Mouse (Mus musculus) kidney, embryonic 16.5 days (tissue): Measurements from ENCODE around the gene Tmem175. TPM values are rescaled to one million over a fixed set of nuclear protein-coding genes. Genes with fewer than 3 reads are reported as not detected.

Experiments used
- ATAC-seq: fragments of 200-750 bp; cut with Nextera tagmentation; 2 replicates; pipeline ENCODE4 v1.8.0; 2017; ENCODE audit warnings: moderate TSS enrichment; ENCODE audit not compliant: low FRiP score, low TSS enrichment
- H3K27ac ChIP-seq: fragments of 300-500 bp; sonication (generic); 2 replicates; pipeline ENCODE4 v1.5.1; 2014; ENCODE audit warnings: low read length
- H3K27me3 ChIP-seq: fragments of 300-500 bp; sonication (generic); 2 replicates; pipeline ENCODE4 v1.6.1; 2014; ENCODE audit warnings: low read length, control low read depth, mixed read lengths; ENCODE audit not compliant: insufficient read depth
- H3K36me3 ChIP-seq: fragments of 300-500 bp; sonication (generic); 2 replicates; pipeline ENCODE4 v1.6.1; 2014; ENCODE audit warnings: low read length, control low read depth, mixed read lengths; ENCODE audit not compliant: insufficient read depth
- H3K4me1 ChIP-seq: fragments of 300-500 bp; sonication (generic); 2 replicates; pipeline ENCODE4 v1.6.1; 2014; ENCODE audit warnings: low read length, control low read depth, mixed read lengths; ENCODE audit not compliant: insufficient read depth
- H3K4me2 ChIP-seq: fragments of 300-500 bp; sonication (generic); replicated peaks from 2 replicates; pipeline ENCODE4 v1.6.1; 2014; ENCODE audit warnings: low read depth, low read length
- H3K4me3 ChIP-seq: fragments of 300-500 bp; sonication (generic); 2 replicates; pipeline ENCODE4 v1.5.1; 2014; ENCODE audit warnings: mild to moderate bottlenecking, low read length
- H3K9ac ChIP-seq: fragments of 300-500 bp; sonication (generic); replicated peaks from 2 replicates; pipeline ENCODE4 v1.6.1; 2014; ENCODE audit warnings: low read length
- H3K9me3 ChIP-seq: fragments of 300-500 bp; sonication (generic); 2 replicates; pipeline ENCODE4 v1.6.1; 2016; ENCODE audit warnings: low read length, control low read depth
- WGBS: fragments of 180-500 bp; shearing (Covaris S2); extraction: QIAGEN DNeasy Blood & Tissue Kit; methylation state at CpG from one replicate; pipeline ENCODE4 v1.1.7; 2014; 5-methylcytosine and 5-hydroxymethylcytosine counted together
- polyA plus RNA-seq: library from polyadenylated mRNA; unstranded; fragments of >200 nt; fragmentation: Nextera tagmentation; extraction: Ambion mirVana; gene quantifications from 2 replicates; pipeline ENCODE4 v1.2.1, GENCODE M21; 2015

Gene Tmem175
- polyA plus RNA-seq, 1 experiment from 2014 or later = 32.7 TPM

DNA sequence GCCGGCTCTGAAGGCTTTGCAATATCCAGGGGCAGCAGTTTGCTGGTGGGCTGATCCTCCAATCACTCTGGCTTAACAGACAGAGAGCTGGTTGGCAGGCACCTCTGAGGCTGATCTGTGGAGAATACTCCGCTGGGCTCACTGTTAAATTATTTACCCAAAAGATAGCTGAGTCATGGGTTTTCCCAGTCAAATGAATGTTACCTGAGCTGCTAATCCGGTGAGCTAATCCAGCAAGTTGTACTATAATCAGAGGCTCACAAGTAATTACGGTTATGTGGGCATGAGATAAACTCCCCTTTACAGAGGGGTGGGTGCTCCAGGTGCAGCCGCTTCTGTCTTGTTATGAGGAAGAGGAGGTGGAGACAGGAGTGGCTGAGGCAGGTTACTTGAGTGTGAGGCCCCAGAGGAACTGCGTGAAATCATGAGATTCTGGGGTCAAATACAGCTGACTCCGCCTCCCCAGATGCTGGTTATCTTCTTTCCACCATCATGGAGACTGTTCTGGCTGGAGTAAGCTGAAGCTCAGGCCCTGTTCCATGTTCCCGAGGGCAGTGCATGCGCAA, 45.8 kb downstream of the Tmem175 start, which contains the start of gene Slc26a1:
TSS of gene Slc26a1 (minus strand) at position 319 of the 566 bp plus-strand sequence.
- H3K9me3 ChIP-seq = no peaks in the 10 kb centered on the region
- peaks cover 21% of the 10 kb centered on the region for H3K4me1 ChIP-seq
- 0 out of 2 replicates have a peak within 1 kb of the TSS, but pooled peaks have one; percentile 23 for H3K4me2 ChIP-seq
- peak within 1 kb of the TSS; percentile 80 for H3K27ac ChIP-seq
- WGBS = 71% methylated on average over 9 of the region's 9 CpGs
- ATAC-seq = peak; percentile 20
- H3K9ac ChIP-seq = 0 out of 2 replicates have a peak within 1 kb of the TSS, but pooled peaks have one; percentile 9
- peaks cover 10% of the 10 kb centered on the region; the same call in 1 of the 2 replicates for H3K36me3 ChIP-seq
- H3K27me3 ChIP-seq = no peaks in the 10 kb centered on the region
- H3K4me3 ChIP-seq = no peak within 1 kb of the TSS

DNA sequence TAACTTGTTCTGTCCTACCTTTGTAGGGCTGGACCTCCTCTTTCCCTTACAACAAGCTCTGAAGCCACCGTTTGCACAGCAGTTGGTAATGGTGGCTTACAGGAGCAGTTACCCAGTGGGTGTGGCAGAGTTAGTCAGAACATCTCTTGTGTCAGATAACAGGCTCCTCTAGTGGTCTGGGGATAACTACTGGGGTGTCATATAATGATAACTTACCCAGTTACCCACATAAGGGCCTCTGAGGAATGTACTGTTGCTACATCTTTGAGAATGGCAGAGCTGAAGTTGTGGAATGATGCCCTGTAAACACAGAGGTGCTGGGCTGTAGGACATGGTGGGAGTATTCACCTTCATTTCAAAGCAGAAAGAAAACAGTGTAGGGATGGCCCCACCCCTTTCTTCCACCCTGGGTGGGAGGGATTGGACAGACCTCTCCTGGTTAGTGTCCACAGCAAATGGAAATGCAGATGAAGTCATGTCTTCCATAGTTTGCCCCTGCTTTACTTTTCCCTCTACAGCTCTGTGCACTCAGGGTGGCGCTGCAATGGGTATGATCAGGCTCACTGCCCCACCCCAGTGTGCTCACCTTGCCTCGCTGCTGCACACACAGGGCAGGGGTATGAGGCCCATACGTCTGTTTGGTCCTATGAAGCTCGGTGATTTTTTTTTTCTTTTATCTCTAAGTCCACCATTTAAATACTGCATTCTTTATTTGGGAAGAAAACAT, 47.4 kb downstream of the Tmem175 start:
- Histone ChIP-seq H3K27me3 (no peaks in the 10 kb centered on the region), H3K9me3 (no peaks in the 10 kb centered on the region), H3K36me3 (peaks cover 4% of the 10 kb centered on the region; the same call in 1 of the 2 replicates), H3K9ac (peak overlapping the region; percentile 72), H3K4me1 (peaks cover 20% of the 10 kb centered on the region), H3K4me3 (peak overlapping the region; percentile 35), H3K4me2 (peak overlapping the region; percentile 68), H3K27ac (no peak overlapping the region)
- peak; percentile 60 for ATAC-seq
- 7% methylated on average over 5 of the region's 5 CpGs for WGBS

DNA sequence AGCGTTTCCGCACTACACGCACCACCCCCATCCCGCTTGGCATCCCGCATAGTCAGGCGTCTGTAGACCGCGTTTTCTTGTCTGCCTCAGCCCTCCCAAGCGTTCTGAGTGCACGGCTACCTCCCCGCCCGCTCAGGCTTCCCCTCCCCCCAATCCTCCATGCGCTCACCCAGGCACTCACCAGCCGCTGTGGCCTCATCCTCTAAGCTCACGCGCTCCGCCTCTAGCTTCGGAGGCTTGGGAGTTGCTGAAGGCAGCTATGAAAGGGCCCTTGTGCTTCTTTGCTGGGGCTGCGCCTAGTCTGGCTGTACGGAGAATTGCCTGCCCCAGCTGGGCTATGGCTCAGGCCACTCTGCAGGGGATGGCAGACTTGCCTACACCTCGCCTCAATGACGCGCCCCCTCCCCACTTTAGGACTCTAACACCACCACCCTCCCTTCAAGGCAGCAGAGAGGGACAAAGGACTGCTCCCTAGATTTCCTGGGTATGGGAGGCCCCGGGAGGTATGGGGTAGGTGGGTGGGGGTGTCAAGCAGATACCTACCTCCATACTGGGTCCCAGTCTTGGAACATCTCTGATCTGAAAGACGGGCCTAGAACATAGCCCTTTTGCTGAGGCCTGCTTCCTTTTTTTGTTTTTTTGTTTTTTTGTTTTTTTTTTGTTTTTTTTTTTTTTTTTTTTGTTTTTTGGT, 48.2 kb downstream of the Tmem175 start:
- Histone ChIP-seq H3K4me3 (peak overlapping the region; percentile 35), H3K36me3 (no peaks in the 10 kb centered on the region), H3K27ac (peak overlapping the region; percentile 48), H3K4me2 (peak overlapping the region; percentile 68), H3K27me3 (no peaks in the 10 kb centered on the region), H3K4me1 (peaks cover 20% of the 10 kb centered on the region), H3K9me3 (no peaks in the 10 kb centered on the region), H3K9ac (peak overlapping the region; percentile 72)
- peak; percentile 72 for ATAC-seq
- WGBS = 4% methylated on average over 25 of the region's 25 CpGs

DNA sequence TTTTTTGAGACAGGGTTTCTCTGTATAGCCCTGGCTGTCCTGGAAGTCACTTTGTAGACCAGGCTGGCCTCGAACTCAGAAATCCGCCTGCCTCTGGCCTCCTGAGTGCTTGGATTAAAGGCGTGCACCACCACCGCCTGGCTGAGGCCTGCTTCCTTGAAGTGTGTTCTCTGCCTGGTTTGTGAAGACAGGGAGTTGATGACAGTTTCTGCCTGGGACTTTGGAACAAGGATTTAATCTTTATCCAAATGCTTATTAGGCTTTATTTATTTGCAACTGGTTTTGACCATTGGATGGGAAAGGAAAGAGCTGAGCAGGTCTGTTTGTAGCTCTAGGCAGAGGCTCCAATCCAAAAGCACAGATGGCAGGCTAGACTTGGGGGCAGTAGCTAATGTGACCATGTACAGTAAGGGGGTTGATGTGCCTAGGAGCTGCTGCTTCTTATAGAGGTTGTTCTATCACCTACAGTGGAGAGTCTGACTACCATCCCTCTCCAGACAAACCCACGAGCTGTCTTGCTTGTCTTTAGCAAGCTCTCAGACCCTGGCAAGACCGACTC, 48.8 kb downstream of the Tmem175 start:
- Histone ChIP-seq H3K4me3 (no peak overlapping the region), H3K27me3 (no peaks in the 10 kb centered on the region), H3K9ac (no peak overlapping the region), H3K9me3 (no peaks in the 10 kb centered on the region), H3K4me2 (no peak overlapping the region), H3K27ac (no peak overlapping the region), H3K36me3 (no peaks in the 10 kb centered on the region), H3K4me1 (peaks cover 20% of the 10 kb centered on the region)
- ATAC-seq = no peak
- WGBS = 91% methylated on average over 6 of the region's 6 CpGs

DNA sequence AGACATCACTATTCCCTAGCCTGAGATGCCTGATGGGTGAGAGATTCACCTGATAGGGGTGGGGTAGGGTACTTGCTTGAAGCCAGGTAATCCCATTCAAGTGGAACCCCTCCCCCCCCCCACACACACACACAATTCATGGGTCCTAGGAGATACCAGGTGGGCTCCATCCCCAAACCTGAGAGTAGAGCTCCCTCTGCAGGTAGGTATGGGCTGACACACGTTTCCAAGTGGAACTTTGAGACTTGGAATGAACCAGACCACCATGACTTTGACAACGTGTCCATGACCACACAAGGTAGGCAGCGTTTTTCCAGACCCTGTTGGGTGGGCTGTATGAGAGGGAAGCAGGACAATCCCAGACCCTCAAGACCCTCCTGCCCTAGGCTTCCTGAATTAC, 50.3 kb downstream of the Tmem175 start:
- no peak overlapping the region for H3K27ac ChIP-seq
- 64% methylated on average over 3 of the region's 3 CpGs for WGBS
- H3K9ac ChIP-seq = no peak overlapping the region

DNA sequence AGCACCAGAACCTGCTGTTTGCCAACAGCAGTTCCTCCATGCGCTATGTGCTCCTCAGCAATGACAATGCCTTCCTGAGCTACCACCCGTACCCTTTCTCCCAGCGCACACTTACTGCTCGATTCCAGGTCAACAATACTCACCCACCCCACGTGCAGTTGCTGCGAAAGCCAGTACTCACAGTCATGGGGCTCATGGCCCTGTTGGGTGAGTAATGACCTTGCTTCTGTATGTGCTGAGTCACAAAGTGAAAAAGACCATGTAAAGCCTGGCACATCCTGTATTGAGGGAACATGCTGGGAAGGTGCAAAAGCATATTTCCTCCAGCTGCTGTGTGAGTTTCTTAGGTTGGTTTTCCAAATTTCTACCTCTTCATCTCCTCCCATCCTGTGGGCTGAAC, 51.3 kb downstream of the Tmem175 start:
- no peak for ATAC-seq
- Histone ChIP-seq H3K36me3 (no peaks in the 10 kb centered on the region), H3K9me3 (no peaks in the 10 kb centered on the region), H3K4me2 (no peak overlapping the region), H3K4me3 (no peak overlapping the region), H3K27me3 (no peaks in the 10 kb centered on the region), H3K27ac (no peak overlapping the region), H3K4me1 (peaks cover 16% of the 10 kb centered on the region), H3K9ac (no peak overlapping the region)
- 92% methylated on average over 6 of the region's 6 CpGs for WGBS

More for the DNA sequence above, 50.3 kb downstream of the Tmem175 start:
- Histone ChIP-seq H3K27me3 (no peaks in the 10 kb centered on the region), H3K4me2 (no peak overlapping the region), H3K4me1 (peaks cover 20% of the 10 kb centered on the region), H3K9me3 (no peaks in the 10 kb centered on the region), H3K36me3 (no peaks in the 10 kb centered on the region), H3K4me3 (no peak overlapping the region)
- ATAC-seq = no peak

DNA sequence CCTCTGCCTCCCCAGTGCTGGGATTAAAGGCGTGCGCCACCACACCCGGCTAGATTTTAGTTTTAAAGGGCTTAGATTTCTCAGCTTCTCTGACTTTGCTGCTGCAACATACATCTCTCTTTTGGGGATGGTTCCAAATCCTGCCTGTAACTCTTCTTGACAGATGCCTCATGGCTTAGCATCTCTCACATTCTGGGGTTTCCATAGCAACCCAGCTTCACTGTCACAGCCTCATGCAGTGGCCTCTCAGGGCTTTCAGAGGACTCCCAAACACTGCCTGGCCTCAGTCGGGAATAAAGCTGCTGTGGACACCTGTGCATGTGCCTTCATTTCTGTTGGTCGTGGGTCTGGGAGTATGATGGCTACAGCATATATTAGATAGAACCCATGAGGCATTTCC, 59.5 kb downstream of the Tmem175 start:
- WGBS = 78% methylated on average over 5 of the region's 5 CpGs
- Histone ChIP-seq H3K9me3 (no peaks in the 10 kb centered on the region), H3K4me1 (peaks cover 18% of the 10 kb centered on the region), H3K36me3 (no peaks in the 10 kb centered on the region), H3K4me3 (no peak overlapping the region), H3K27me3 (no peaks in the 10 kb centered on the region), H3K9ac (no peak overlapping the region), H3K4me2 (no peak overlapping the region), H3K27ac (no peak overlapping the region)
- no peak for ATAC-seq

DNA sequence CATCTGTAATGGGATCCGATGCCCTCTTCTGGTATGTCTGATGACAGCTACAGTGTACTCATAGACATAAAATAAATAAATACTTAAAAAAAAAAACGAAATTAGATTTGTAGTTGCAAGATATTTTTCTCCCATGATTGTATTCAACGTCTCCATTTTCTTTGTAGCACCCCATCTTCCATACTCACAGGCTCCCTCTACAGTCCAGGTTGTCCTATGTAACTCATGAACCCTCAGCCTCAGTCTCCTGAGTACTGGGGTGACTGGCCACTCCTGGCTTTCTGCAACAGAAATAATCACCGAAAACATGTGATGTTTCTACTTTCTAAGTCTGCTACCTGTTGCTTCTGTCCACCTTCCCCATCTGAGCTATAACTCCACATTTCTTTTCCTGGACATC, 61.6 kb downstream of the Tmem175 start:
- 74% methylated on average over 4 of the region's 4 CpGs for WGBS
- H3K4me3 ChIP-seq = no peak overlapping the region
- no peak for ATAC-seq
- no peak overlapping the region for H3K27ac ChIP-seq
- peaks cover 32% of the 10 kb centered on the region for H3K4me1 ChIP-seq
- no peaks in the 10 kb centered on the region for H3K9me3 ChIP-seq
- no peak overlapping the region for H3K9ac ChIP-seq
- H3K36me3 ChIP-seq = 0 out of 2 replicates have a peak, but pooled peaks cover under 1% of the 10 kb centered on the region
- H3K27me3 ChIP-seq = no peaks in the 10 kb centered on the region
- H3K4me2 ChIP-seq = no peak overlapping the region

DNA sequence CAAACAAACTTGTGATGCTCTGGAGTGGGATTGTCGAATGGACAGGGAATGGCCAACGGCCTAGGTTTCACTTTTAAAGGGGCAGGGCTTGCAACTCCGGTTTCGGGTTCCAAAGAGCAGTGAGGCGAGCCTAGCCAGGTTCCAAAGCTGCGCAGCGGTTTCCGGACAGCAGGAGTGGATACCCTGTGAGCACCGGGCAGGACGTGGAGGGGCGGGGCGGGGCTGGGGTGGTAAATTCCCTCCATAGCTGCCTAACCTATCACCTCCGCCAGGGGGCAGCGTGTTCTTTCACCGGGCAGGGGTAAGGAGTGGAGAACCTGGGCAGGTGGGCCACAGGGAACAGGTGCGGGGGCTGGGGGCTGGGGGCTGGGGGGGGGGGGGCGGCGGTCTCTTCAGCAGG, 62.7 kb downstream of the Tmem175 start, which contains the start of gene Fgfrl1:
TSS of gene Fgfrl1 (plus strand) at position 112 of the 400 bp plus-strand sequence.
- Histone ChIP-seq H3K4me2 (peak within 1 kb of the TSS; percentile 81), H3K27me3 (no peaks in the 10 kb centered on the region), H3K9me3 (no peaks in the 10 kb centered on the region), H3K4me1 (peaks cover 43% of the 10 kb centered on the region), H3K9ac (peak within 1 kb of the TSS; percentile 22), H3K36me3 (0 out of 2 replicates have a peak, but pooled peaks cover 3% of the 10 kb centered on the region), H3K27ac (no peak within 1 kb of the TSS), H3K4me3 (peak within 1 kb of the TSS; percentile 88)
- peak; percentile 36 for ATAC-seq
- WGBS = 1% methylated on average over 18 of the region's 18 CpGs
